Mouse (Mus musculus) E14TG2a.4 (cell line): ENCODE results near the gene Ces4a.

ENCODE experiments used
- H3K27me3 ChIP-seq: 2 replicates; pipeline ENCODE4 v1.6.1; 2014; ENCODE audit warnings: low read length, control low read depth; ENCODE audit not compliant: insufficient read depth
- H3K36me3 ChIP-seq: 2 replicates; pipeline ENCODE4 v1.6.1; 2014; ENCODE audit warnings: low read length, control low read depth; ENCODE audit not compliant: insufficient read depth
- H3K4me1 ChIP-seq: replicated peaks from 2 replicates; pipeline ENCODE4 v1.6.1; 2014; ENCODE audit warnings: low read depth, low read length, control low read depth
- H3K4me3 ChIP-seq: replicated peaks from 2 replicates; pipeline ENCODE4 v1.5.1; 2014; ENCODE audit warnings: mild to moderate bottlenecking, low read length
- H3K9me3 ChIP-seq: 2 replicates; pipeline ENCODE4 v1.6.1; 2014; ENCODE audit warnings: low read length, control low read depth
- CTCF ChIP-seq: conservative IDR thresholded peaks from 2 replicates; pipeline ENCODE4 v1.5.1; 2014; ENCODE audit warnings: low read length
- NANOG ChIP-seq: IDR thresholded peaks from 2 replicates; pipeline ENCODE4 v1.6.1; 2014; ENCODE audit warnings: borderline replicate concordance, low read length, mixed read lengths
- POU5F1 ChIP-seq: IDR thresholded peaks from 2 replicates; pipeline ENCODE4 v1.6.1; 2014; ENCODE audit warnings: low read length, borderline replicate concordance

The Ces4a gene

GRCm38 (mm10) chr8:105138423-105138822 lies 6.8 kb downstream of the Ces4a start:
- H3K9me3 ChIP-seq, result no peaks in the 10 kb centered on the region
- H3K27me3 ChIP-seq, result peaks cover 38% of the 10 kb centered on the region
- TF ChIP-seq POU5F1 (no peak), CTCF (peak; percentile 93)
- peaks cover 16% of the 10 kb centered on the region for H3K4me1 ChIP-seq
- H3K4me3 ChIP-seq, result peak overlapping the region; percentile 50
- H3K36me3 ChIP-seq, result no peaks in the 10 kb centered on the region

GRCm38 (mm10) chr8:105142395-105142794 lies 10.8 kb downstream of the Ces4a start:
- Histone ChIP-seq H3K27me3 (peaks cover 67% of the 10 kb centered on the region), H3K4me3 (peak overlapping the region; percentile 66), H3K9me3 (no peaks in the 10 kb centered on the region), H3K36me3 (no peaks in the 10 kb centered on the region), H3K4me1 (peaks cover 16% of the 10 kb centered on the region)
- TF ChIP-seq CTCF (no peak), POU5F1 (no peak), NANOG (no peak)

- peaks cover 20% of the 10 kb centered on the region for H3K4me1 ChIP-seq
- H3K36me3 ChIP-seq, result no peaks in the 10 kb centered on the region
- peak; percentile 23 for TF ChIP-seq CTCF
- no peak for TF ChIP-seq NANOG
- H3K9me3 ChIP-seq, result no peaks in the 10 kb centered on the region
- peaks cover 71% of the 10 kb centered on the region for H3K27me3 ChIP-seq
- no peak overlapping the region for H3K4me3 ChIP-seq
Measured at GRCm38 (mm10) chr8:105151654-105152053, 20.1 kb downstream of the Ces4a start.

- Histone ChIP-seq H3K9me3 (no peaks in the 10 kb centered on the region), H3K36me3 (no peaks in the 10 kb centered on the region), H3K4me3 (peak overlapping the region; percentile 71), H3K27me3 (peaks cover 65% of the 10 kb centered on the region), H3K4me1 (peaks cover 20% of the 10 kb centered on the region)
- TF ChIP-seq NANOG (no peak), CTCF (no peak), POU5F1 (no peak)
Measured at GRCm38 (mm10) chr8:105152623-105153398, 21.2 kb downstream of the Ces4a start.

GRCm38 (mm10) chr8:105154316-105154715 lies 22.7 kb downstream of the Ces4a start:
- peaks cover 20% of the 10 kb centered on the region for H3K4me1 ChIP-seq
- no peaks in the 10 kb centered on the region for H3K36me3 ChIP-seq
- H3K9me3 ChIP-seq, result no peaks in the 10 kb centered on the region
- H3K27me3 ChIP-seq, result peaks cover 50% of the 10 kb centered on the region
- H3K4me3 ChIP-seq, result no peak overlapping the region
- TF ChIP-seq CTCF (no peak), NANOG (no peak), POU5F1 (no peak)

- H3K9me3 ChIP-seq, result no peaks in the 10 kb centered on the region
- peaks cover 20% of the 10 kb centered on the region for H3K4me1 ChIP-seq
- H3K27me3 ChIP-seq, result peaks cover 41% of the 10 kb centered on the region
- no peak for TF ChIP-seq NANOG
- TF ChIP-seq POU5F1, result no peak
- TF ChIP-seq CTCF, result no peak
- no peak overlapping the region for H3K4me3 ChIP-seq
- no peaks in the 10 kb centered on the region for H3K36me3 ChIP-seq
Measured at GRCm38 (mm10) chr8:105155091-105155745, 23.6 kb downstream of the Ces4a start.

GRCm38 (mm10) chr8:105157555-105157954 lies 26.0 kb downstream of the Ces4a start:
- Histone ChIP-seq H3K27me3 (peaks cover 37% of the 10 kb centered on the region), H3K9me3 (no peaks in the 10 kb centered on the region), H3K4me3 (no peak overlapping the region), H3K4me1 (peaks cover 9% of the 10 kb centered on the region), H3K36me3 (no peaks in the 10 kb centered on the region)
- TF ChIP-seq NANOG (no peak), POU5F1 (no peak), CTCF (peak; percentile 91)

- no peaks in the 10 kb centered on the region for H3K36me3 ChIP-seq
- TF ChIP-seq CTCF (no peak), POU5F1 (no peak)
- peaks cover 32% of the 10 kb centered on the region for H3K27me3 ChIP-seq
- H3K9me3 ChIP-seq, result no peaks in the 10 kb centered on the region
- peaks cover 3% of the 10 kb centered on the region for H3K4me1 ChIP-seq
- H3K4me3 ChIP-seq, result no peak overlapping the region
Measured at GRCm38 (mm10) chr8:105158084-105158483, 26.5 kb downstream of the Ces4a start.

GRCm38 (mm10) chr8:105161121-105161652 lies 29.6 kb downstream of the Ces4a start:
- no peaks in the 10 kb centered on the region for H3K36me3 ChIP-seq
- peaks cover 18% of the 10 kb centered on the region for H3K4me1 ChIP-seq
- H3K4me3 ChIP-seq, result no peak overlapping the region
- H3K27me3 ChIP-seq, result peaks cover 13% of the 10 kb centered on the region
- H3K9me3 ChIP-seq, result no peaks in the 10 kb centered on the region
- TF ChIP-seq CTCF (no peak), NANOG (no peak), POU5F1 (no peak)
